Mouse (Mus musculus): ENCODE data around the gene Lpcat4.
"Not testable (repeated sequence)": the region's sequence is repeated elsewhere in the genome, so short reads cannot be mapped to it uniquely, and the experiment has no call there.

The Lpcat4 gene

DNA sequence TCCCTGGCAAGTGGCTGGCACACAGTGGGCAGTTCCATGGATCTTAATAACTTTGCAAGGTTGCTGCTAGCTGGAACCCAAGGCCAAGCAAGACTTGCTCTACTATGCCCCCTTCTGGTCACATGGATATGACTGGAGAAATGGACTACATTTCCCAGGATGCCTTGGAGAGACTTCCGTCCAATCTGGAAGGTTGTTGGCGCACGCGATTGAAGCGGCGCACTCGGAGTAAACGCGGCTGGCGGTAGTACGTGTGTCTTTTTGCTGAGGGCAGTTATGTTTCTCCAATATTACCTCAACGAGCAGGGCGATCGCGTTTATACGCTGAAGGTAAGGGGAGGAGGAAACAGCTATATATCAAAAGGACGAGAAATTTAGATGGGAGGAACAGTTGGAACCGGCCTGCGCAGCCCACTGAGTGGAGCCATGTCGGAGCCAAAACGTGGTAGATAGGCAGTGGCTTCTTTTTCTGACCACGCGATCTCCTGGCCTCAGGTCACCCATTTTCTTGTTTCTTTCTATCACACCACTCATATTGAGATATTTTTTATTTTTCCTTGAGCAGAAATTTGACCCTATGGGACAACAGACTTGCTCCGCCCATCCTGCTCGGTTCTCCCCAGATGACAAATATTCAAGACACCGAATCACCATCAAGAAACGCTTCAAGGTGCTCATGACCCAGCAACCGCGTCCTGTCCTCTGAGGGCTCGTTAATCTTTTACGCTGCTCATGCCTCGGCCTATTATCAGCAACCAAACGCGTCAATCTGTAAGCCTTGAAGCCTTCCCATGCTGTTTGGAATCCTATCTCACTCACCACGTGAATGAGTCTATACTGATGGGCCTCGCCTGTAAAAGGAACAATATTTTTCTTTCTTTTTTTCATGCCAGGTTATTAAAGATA, 22.7 kb downstream of the Lpcat4 start, which contains the start of gene Nop10:
Gene Nop10, plus strand, starts transcription at position 179 of the 906 bp plus-strand sequence.
- peak; percentile 85 for DNase-seq

DNA sequence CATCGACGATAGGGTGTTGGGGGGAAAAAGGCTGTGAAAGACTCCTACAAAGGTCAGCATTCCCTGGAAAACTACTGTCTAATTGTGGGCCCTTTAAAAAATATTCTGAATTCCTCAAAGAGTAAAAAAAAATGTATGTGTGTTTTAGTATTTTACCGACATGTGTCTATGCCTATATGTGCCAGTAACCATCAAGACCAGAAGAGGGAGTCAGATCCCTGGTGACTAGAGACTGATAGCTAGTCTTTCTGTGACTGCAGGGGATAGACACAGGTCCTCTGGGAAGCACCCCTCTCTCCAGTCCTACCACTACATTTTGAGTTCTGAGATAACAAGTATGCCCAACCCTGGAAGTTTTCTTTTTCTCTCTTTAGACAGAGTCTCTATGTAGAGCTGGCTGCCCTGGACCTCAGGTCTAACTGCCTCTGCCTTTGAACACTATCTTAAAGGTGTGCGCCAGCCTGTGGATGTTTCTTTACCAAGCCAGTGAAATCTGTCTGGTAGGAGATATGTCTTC, 23.6 kb downstream of the Lpcat4 start:
- no peak for DNase-seq

DNA sequence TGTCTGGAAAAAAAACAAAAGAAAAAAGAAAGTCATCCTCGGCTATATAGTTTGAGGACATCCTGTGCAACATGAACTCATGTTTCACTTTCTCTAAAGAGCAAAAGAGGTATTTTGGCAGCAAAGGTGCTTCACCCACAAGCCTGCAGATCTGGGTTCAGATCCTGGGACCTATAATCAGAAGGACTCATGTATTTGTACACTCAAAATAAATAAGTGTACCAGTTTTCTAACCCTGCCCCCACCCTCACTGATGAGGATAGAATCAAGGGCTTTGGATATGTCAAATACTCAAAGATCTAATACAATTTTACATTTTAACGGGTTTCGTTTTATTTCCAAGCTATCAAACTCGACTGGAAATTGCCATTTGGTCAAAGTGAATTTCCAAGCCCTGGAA, 25.1 kb downstream of the Lpcat4 start:
- DNase-seq: no peak

DNA sequence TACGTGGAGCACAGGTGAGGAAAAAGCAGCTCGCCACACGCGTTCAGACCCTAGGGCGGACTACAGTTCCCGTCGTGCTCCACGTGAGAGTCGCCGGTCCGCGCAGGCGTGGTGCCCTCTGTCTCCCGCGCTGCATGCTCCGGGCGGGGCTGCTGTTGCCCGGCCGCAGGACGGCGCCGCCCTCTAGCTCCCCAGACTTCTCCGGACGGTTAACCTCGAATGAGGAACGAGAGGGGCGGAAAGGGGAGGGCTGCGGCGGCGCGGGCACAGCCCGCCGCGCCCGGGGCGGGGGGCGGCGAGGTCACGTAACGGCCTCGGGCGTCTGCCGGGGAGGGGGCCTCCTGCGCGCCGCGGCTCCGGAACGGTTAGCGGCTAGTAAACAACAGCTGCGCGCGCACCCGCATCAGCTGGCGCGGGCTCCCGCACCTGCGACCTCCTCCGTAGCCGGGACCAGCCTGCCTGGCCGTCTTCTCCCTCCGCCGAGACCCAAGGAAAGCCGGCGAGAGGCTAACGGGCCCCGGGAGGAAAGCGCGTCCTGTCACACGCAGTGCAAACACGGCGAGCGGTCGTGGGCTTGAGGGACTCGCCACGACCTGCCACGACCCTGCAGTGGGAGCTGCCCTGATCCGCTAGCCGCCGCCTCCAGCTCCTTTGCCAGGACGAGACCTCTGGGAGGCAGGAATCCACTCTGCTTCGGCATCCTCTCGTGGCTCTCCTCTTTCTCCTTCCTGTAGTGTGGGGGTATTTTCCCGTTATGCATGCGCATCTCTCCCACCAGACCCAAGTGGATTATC, 26.4 kb downstream of the Lpcat4 start, which contains the start of gene Slc12a6:
Gene Slc12a6, plus strand, starts transcription at position 378 of the 794 bp plus-strand sequence.
- peak; percentile 91 for DNase-seq

DNA sequence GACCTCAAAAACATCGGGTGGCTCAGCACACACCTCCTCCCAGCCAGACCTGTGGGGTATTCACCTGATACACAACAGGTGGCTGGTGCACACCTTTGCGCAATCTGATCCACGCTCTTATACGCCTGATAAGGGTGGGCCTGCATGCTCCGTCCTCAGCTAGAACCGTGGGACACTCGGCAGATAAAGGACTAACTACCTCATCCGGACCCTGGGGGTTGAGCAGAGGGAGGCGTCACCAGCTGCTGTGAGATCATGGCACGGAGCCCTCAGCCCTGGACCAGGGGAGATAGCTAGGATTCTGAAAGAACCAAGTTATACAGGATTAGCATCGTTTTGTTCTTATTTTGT, 26.9 kb downstream of the Lpcat4 start, which contains the start of gene Gm21985:
Gene Gm21985, plus strand, starts transcription at position 73 of the 351 bp plus-strand sequence.
- peak; percentile 45 for DNase-seq

DNA sequence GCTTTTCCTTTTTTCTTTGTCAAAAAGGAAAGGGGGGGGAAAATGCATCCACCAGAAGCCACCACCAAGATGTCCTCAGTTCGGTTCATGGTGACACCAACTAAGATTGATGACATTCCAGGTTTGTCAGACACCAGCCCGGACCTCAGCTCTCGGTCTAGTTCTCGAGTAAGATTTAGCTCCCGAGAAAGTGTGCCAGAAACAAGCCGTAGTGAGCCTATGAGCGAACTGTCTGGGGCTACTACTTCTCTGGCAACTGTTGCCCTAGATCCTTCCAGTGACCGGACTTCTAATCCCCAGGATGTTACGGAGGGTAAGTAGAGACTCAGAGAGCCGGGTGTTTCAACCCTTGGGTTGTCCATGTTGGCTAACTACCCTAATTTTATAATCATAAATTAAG, 27.5 kb downstream of the Lpcat4 start:
- no peak for DNase-seq

DNA sequence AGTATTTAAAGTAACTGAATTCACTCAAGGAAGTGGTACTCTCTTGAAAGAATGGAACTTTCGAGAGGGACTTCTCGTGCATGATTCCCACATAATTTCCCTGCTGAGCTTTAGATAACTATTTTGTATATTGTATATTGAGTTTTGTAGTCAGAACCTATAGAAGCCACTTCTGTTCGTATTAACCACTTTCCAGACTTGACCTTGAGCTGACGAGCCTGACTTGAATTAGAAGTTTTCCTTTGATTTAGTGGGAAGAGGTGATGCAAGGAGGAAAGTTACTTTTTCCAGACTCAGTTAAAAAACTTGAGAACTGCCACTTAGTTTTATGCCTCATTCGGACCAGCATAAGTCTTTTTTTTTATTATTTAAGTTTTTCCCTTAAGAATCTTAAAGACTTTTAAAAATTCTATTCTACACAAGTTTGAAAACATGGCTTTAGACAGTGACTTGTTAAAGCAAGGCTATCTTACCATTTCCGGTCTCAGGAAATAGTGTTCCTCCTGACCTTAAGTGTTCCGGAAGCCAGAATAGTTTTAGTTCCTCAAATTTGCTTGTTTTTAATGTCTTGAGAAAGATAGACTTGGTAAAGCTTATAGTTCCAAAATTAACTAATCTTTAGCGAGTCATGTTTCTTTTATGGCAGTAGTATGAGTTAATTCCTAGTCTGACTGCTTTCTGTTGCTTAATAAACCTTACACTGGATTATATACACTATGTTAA, 28.4 kb downstream of the Lpcat4 start:
- DNase-seq: no peak

DNA sequence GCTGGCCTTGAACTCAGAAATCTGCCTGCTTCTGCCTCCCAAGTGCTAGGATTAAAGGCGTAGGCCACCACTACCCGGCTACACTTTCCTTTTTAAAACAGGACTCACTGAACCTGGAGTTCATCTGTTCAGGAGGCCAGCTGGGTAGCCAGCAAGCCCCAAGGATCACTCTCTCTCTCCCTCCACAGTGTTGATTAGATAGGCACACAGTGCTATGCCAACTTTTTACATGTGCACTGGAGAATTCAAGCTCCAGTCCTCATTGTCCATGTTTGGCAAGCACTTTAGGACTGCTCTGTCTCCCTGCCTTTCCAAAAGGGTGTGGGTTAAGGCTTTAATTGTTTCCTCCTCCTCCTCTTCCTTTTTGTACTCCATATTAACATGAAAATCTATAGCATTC, 30.7 kb downstream of the Lpcat4 start:
- DNase-seq: no peak

DNA sequence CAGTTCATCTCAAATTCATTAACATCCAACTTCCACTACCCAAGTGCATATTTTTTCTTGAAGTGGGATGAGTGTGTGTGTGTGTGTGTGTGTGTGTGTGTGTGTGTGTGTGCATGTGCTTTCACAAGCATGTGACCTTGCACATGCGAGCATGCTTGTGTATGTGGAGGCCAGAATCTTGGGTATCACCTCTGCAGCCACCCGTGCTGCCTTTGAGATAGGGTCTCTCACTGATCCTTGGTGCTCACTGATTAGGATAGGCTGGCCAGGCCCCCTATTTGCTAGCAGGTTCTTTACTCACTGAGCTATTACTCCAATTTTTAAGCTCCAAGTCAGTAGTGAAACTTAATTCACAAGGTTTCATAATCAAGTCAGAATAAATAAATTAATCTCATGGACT, 33.6 kb downstream of the Lpcat4 start:
- no peak for DNase-seq

DNA sequence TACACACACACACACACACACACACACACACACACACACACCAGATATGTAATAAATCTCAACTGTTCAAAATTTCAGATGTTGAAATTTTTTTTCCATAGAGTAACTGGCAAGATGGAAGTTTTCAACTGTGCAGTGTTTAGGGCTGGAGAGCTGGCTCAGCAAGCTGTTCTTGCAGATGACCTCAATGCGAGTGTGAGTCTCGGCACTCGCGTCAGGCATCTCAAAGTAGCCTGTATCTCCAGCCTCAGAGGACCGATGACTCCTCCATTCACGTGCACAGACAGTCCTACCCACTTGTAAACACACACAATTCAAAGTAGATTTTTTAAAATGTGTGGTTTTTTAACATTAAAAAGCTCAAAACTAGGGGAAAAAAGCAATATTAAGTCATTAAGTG, 34.2 kb downstream of the Lpcat4 start:
- DNase-seq: no peak

DNA sequence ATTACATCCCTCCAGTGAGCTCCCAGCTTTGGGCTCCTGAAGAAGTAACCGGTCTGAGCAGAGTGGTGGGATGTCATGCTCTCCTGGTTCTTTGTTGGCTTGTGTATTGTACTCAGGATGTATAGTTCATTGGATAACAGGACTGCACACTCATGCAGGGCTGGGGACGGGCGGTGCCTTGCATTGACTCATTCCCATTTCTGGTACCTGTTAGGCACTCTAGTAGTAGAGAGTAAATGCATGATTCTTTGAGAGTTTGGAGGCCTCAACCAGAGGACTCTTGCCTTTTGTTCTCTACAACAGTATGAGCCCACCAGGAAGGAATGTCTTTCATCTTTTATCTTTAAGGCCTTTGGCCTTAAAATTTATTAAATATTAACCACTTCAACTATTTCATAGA, 37.6 kb downstream of the Lpcat4 start:
- DNase-seq: no peak

DNA sequence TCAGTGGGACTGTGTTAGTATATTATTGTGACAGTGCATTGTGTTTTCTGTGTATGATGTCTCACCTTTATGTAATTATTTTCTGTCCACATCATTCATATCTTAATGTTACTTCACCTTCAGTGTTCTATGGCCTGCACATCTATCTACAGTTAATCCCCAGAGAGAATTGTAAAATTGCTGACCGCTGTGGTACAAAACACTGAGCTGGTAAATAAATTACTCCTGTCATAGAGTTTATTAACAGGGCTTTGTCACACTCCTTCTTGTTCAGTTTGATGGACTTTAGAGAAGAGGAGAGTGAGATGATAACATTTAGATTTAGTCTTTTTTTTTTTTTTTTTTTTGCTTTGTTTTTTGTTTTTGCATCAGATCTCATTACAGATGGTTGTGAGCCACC, 43.6 kb downstream of the Lpcat4 start:
- DNase-seq: no peak

DNA sequence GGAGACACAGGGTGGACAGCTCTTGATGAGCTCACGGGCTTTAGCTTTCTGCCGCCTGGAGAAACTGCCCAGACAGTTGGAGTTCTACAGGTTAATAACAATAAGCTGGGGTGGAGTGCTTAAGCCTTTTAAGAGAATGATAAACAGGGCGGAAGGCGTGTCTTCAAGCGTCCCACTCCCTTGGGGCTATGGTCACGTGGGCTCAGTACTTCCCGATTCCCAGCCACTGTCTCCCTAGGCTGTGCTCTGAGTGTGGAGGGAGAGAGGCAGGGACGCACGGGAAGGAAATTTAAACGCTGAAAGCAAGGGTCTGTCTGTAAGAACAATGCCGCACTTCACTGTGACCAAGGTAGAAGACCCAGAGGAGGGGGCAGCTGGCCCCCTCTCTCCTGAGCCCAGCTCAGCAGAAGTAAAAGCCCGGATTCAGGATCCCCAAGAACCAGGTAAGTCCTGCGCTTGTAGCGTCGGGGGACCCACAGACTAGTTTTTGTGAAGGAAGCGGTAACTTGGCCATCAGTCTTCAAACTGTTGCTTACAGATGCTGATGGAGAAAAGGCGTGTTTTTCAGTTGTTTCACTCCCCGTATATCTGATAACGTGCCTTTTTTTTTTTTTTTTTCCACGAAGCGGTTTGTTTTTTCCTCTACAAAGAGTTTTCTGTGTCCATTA, 45.2 kb downstream of the Lpcat4 start:
- no peak for DNase-seq

DNA sequence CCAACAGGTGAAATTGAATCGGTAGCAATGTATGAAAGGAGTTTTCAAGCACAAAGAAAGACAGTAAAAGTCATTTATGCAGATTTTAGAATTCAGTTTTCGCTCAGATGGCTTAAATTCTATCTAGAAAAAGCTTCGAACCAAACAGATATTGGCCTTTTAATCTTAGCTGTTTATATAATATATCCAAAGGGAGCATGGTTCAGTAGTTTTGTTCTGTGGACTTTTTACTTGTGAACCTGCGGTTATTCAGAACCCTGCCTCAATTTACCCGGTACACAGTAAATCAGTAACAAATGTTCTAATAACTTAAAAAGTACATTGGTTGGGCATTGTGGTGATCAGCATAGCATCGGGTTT, 45.7 kb downstream of the Lpcat4 start:
- DNase-seq: no peak

DNA sequence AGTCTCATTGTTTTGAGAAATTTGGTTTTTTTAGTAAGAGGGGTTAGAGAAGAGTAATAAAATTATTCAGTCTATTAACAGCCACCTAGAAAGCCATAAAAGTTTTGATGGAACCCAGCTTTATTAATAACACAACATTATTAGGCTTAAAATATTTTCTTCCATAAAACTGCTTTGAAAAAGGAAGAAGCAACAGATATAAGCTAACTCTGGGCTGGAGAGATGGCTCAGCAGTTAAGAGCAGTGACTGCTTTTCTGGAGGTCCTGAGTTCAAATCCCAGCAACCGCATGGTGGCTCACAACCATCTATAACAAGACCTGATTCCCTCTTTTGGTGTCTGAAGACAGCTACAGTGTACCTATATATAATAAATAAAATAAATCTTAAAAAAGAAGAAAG, 46.8 kb downstream of the Lpcat4 start:
- not testable (repeated sequence) for DNase-seq

DNA sequence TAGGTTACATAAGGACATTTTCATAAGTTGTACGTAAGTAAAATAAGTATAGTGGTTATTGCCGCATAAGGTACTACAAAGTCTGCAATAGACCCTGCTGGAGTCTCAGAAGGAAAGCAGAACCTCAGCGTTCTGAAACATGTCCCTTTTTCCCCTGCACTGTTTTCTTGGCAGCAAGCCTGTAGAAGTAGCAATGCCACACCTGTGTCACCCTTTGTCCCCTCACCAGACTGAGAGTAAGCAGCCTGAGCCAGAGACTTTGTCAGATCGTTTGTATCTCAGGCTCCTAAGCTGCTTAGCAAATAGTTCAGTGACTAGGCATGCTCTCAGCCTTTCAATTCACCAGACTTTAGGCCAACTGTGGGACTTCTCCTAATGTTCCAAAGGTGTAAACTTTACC, 47.8 kb downstream of the Lpcat4 start:
- no peak for DNase-seq

DNA sequence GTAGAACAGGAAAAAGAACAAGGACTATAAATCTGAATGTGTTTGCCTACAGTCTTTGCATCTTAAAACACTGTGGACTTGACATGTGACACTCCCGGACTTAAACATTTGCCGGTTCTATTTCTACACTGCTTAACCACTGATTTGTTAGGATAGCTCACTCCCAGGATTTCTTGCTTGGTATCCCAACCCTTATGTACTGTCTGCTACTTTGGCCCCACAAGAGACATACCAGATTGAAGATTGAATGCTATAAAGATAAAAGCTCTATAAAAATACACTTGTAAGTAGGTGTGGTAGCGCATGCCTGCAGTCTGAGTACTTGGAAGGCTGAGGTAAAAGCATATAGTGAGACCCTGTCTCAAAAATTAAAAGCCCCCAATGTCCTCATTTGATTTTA, 50.2 kb downstream of the Lpcat4 start:
- no peak for DNase-seq

DNA sequence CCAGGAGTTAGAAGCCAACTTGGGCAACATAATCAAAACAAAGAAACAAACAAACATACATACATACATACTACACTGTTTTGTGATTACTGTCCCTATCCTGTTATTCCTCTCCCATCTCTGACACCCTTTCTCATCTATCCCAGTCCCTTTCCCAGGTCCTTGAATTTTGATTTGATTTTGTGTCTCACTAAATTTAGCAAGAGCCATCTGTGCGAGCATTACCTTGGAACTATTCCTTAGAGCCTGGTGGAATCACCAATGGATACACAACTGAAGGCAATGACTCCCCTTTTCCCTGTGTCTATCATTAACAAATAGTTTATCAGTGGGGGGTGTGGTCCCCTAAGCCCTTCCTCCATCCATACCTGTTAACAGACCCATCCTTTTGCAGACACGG, 53.6 kb downstream of the Lpcat4 start:
- DNase-seq: no peak

DNA sequence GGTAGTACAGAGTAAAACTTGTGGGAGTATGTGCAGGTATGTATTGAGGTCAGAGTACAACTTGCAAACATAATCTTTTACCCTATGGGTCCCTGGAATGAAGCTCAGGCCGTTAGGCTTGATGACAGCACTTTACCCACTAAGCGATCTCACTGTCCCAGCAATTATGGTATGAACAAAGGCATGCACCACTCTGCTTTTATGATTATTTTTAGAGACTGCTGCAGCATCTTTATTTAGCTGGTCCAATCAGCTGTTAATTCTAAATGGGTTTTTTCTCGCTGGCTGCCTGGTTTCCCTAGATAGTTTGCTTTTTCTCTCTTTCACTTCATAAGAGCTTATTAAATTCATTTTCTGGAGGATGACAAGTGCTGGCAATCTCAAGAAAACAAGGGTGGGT, 56.9 kb downstream of the Lpcat4 start:
- no peak for DNase-seq
